Mouse (Mus musculus) limb, embryonic 14.5 days (tissue): Measurements from ENCODE around the gene Khnyn. TPM values are rescaled to one million over a fixed set of nuclear protein-coding genes. Genes with fewer than 3 reads are reported as not detected.

ENCODE experiments used
- ATAC-seq: fragments of 200-750 bp; cut with Nextera tagmentation; 2 replicates; pipeline ENCODE4 v1.8.0; 2017; ENCODE audit warnings: low read depth, moderate number of reproducible peaks, moderate TSS enrichment; ENCODE audit not compliant: low FRiP score
- DNase-seq: peaks from one replicate; pipeline ENCODE4 v3.0.0-alpha.2; 2015; ENCODE audit warnings: low spot score
- H3K27ac ChIP-seq: fragments of 300-500 bp; sonication (generic); replicated peaks from 2 replicates; pipeline ENCODE4 v1.5.1; 2014; ENCODE audit warnings: low read depth, mild to moderate bottlenecking, low read length, moderate library complexity, mixed read lengths
- H3K27me3 ChIP-seq: fragments of 300-500 bp; sonication (generic); 2 replicates; pipeline ENCODE4 v1.6.1; 2014; ENCODE audit warnings: low read length, mixed read lengths; ENCODE audit not compliant: control insufficient read depth, insufficient read depth
- H3K36me3 ChIP-seq: fragments of 300-500 bp; sonication (generic); 2 replicates; pipeline ENCODE4 v1.6.1; 2014; ENCODE audit warnings: mild to moderate bottlenecking, low read length, moderate library complexity, mixed read lengths; ENCODE audit not compliant: control insufficient read depth, insufficient read depth
- H3K4me1 ChIP-seq: fragments of 300-500 bp; sonication (generic); 2 replicates; pipeline ENCODE4 v1.6.1; 2014; ENCODE audit warnings: antibody characterized with exemption, low read length, mixed read lengths; ENCODE audit not compliant: control insufficient read depth, insufficient read depth
- H3K4me2 ChIP-seq: fragments of 300-500 bp; sonication (generic); replicated peaks from 2 replicates; pipeline ENCODE4 v1.6.1; 2014; ENCODE audit warnings: low read depth, mild to moderate bottlenecking, low read length, moderate library complexity; ENCODE audit not compliant: severe bottlenecking
- H3K4me3 ChIP-seq: fragments of 300-500 bp; sonication (generic); replicated peaks from 2 replicates; pipeline ENCODE4 v1.5.1; 2014; ENCODE audit warnings: low read length
- H3K9ac ChIP-seq: fragments of 300-500 bp; sonication (generic); 2 replicates; pipeline ENCODE4 v1.6.1; 2014; ENCODE audit warnings: mild to moderate bottlenecking, low read depth, low read length, moderate library complexity; ENCODE audit not compliant: severe bottlenecking
- H3K9me3 ChIP-seq: fragments of 300-500 bp; sonication (generic); 2 replicates; pipeline ENCODE4 v1.6.1; 2016; ENCODE audit warnings: low read length; ENCODE audit not compliant: control insufficient read depth
- POLR2A ChIP-seq: fragments of 200-500 bp; IDR thresholded peaks from 2 replicates; pipeline ENCODE4 v1.8.0; 2012; ENCODE audit warnings: inconsistent platforms, mild to moderate bottlenecking, moderate library complexity, borderline replicate concordance; ENCODE audit not compliant: insufficient read depth, insufficient read length; ENCODE audit errors: extremely low read depth
- WGBS: fragments of 180-500 bp; shearing (Covaris S2); extraction: QIAGEN DNeasy Blood & Tissue Kit; methylation state at CpG from one replicate; pipeline ENCODE4 v1.1.7; 2014; 5-methylcytosine and 5-hydroxymethylcytosine counted together
- polyA plus RNA-seq, 2 experiments: library from polyadenylated mRNA; depleted of rRNA in 1 of 2; stranded (reverse) in 1 of 2; unstranded in 1 of 2; fragments of >200 nt; fragmentation: Nextera tagmentation in 1 of 2; extraction: Ambion mirVana in 1 of 2; gene quantifications; 2 replicates each; pipeline versions ENCODE4 v1.2.1 to v1.2.3; 2012 to 2014

Gene Khnyn
- polyA plus RNA-seq, 2 experiments: 10.2 to 28.3 TPM

GRCm38 (mm10) chr14:55863773-55864172 is 21.0 kb upstream of the Khnyn start:
- TF ChIP-seq POLR2A: no peak
- ATAC-seq (peak; percentile 76), DNase-seq (peak; percentile 84)
- no peak overlapping the region for H3K4me2 ChIP-seq
- H3K4me1 ChIP-seq: peaks cover 17% of the 10 kb centered on the region
- H3K27ac ChIP-seq: no peak overlapping the region
- H3K36me3 ChIP-seq: peaks cover 64% of the 10 kb centered on the region
- no peaks in the 10 kb centered on the region for H3K27me3 ChIP-seq
- no peaks in the 10 kb centered on the region for H3K9me3 ChIP-seq
- 21% methylated on average over 7 of the region's 7 CpGs for WGBS
- no peak overlapping the region for H3K4me3 ChIP-seq
- H3K9ac ChIP-seq: no peak overlapping the region

GRCm38 (mm10) chr14:55866962-55867361 is 17.8 kb upstream of the Khnyn start:
- Histone ChIP-seq H3K9ac (no peak overlapping the region), H3K4me3 (no peak overlapping the region), H3K4me1 (peaks cover 10% of the 10 kb centered on the region), H3K27ac (no peak overlapping the region), H3K36me3 (peaks cover 86% of the 10 kb centered on the region), H3K9me3 (no peaks in the 10 kb centered on the region), H3K4me2 (no peak overlapping the region), H3K27me3 (no peaks in the 10 kb centered on the region)
- 37% methylated on average over 4 of the region's 4 CpGs for WGBS
- ATAC-seq: no peak
- peak; percentile 76 for DNase-seq
- no peak for TF ChIP-seq POLR2A

DNA sequence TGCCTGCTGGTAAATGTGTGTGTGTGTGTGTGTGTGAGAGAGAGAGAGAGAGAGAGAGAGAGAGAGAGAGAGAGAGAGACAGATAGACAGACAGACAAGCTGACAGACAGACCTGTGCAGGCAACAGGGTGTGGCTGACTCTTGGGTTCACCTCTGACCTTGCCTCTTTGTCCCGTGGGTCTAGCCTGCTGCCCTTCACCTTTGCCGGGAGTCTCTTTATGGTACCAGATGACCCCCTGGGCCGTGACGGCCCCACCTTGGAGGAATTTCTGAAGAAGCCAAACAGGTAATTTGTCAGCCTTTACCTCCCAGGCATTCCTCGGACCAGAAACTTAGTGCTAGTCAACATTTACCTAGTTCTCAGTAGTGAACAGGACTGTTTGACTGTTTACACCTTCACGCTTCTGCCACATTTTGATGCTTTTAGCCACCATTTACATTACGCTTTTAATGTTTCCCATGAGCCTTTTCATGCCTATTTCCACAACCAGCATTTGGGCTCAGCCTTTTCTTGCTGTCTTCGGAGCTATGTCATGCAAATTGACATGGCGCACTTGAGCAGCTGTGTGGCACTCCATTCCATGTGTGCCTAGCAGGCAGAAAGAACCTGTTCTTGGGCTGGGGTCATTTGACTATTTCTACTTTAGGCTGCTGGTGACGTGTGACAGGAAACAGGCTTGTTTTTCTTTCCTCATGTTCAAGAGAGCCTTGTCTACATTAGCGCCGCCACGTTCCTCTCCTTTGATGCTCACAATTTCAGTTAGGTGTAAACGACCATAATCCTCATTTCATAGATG is 16.3 kb upstream of the Khnyn start:
- Histone ChIP-seq H3K9ac (no peak overlapping the region), H3K4me3 (no peak overlapping the region), H3K36me3 (peaks cover 95% of the 10 kb centered on the region), H3K9me3 (no peaks in the 10 kb centered on the region), H3K4me2 (no peak overlapping the region), H3K27ac (no peak overlapping the region), H3K27me3 (no peaks in the 10 kb centered on the region), H3K4me1 (peaks cover 8% of the 10 kb centered on the region)
- 82% methylated on average over 14 of the region's 14 CpGs for WGBS
- ATAC-seq: no peak
- DNase-seq: no peak
- no peak for TF ChIP-seq POLR2A

DNA sequence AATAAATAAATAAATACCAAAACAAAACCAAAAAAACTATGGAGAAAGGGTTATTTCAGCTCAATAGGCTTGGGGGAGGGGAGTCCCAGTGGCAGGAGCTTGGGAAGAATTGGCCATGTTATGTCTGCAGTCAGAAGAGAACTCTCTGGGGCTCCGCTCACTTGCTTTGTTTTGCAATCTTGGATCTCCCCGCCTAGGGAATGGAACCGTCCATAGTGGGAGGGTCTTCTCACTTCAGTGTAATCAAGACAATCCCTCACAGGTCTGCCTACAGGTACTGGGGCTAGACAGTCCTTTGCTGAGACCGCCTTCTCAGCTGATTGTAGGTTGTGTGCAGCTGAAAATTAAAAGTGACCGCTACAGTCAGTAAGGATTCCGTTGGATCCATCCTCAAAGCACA is 15.2 kb upstream of the Khnyn start:
- no peak for TF ChIP-seq POLR2A
- H3K27ac ChIP-seq: no peak overlapping the region
- H3K4me2 ChIP-seq: no peak overlapping the region
- no peak for ATAC-seq
- no peak overlapping the region for H3K4me3 ChIP-seq
- no peak overlapping the region for H3K9ac ChIP-seq
- H3K27me3 ChIP-seq: no peaks in the 10 kb centered on the region
- no peak for DNase-seq
- H3K9me3 ChIP-seq: no peaks in the 10 kb centered on the region
- H3K4me1 ChIP-seq: no peaks in the 10 kb centered on the region; the same call in 1 of the 2 replicates
- H3K36me3 ChIP-seq: peaks cover 87% of the 10 kb centered on the region
- 91% methylated on average over 6 of the region's 6 CpGs for WGBS

GRCm38 (mm10) chr14:55872039-55872438 is 12.7 kb upstream of the Khnyn start:
- ATAC-seq: no peak

DNA sequence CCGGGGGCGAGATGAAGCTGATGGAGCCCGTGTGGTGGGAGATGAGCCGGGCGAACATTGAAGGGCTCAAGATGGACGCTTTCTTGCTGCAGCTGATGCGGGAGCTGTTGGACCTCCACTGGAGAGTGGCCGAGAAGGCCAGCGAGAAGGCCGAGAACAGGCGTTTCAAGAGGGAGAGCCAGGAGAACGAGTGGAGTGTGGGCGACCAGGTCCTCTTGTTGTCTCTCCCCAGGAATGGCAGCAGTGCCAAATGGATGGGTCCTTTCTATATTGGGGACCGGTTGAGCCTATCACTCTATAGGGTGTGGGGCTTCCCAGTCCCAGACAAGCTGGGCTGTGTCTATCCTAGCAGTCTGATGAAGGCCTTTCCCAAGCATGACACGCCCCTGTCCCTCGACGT is 12.2 kb upstream of the Khnyn start:
- ATAC-seq (no peak), DNase-seq (no peak)
- Histone ChIP-seq H3K36me3 (peaks cover 58% of the 10 kb centered on the region), H3K4me1 (peaks cover 3% of the 10 kb centered on the region), H3K4me2 (no peak overlapping the region), H3K27ac (no peak overlapping the region), H3K9ac (no peak overlapping the region), H3K27me3 (no peaks in the 10 kb centered on the region), H3K9me3 (no peaks in the 10 kb centered on the region), H3K4me3 (no peak overlapping the region)
- TF ChIP-seq POLR2A: no peak
- WGBS: 88% methylated on average over 17 of the region's 17 CpGs

More at GRCm38 (mm10) chr14:55872039-55872438, 12.7 kb upstream of the Khnyn start:
- Histone ChIP-seq H3K27ac (no peak overlapping the region), H3K36me3 (peaks cover 62% of the 10 kb centered on the region), H3K4me1 (no peaks in the 10 kb centered on the region; the same call in 1 of the 2 replicates), H3K4me3 (no peak overlapping the region), H3K27me3 (no peaks in the 10 kb centered on the region), H3K9me3 (no peaks in the 10 kb centered on the region), H3K9ac (no peak overlapping the region), H3K4me2 (no peak overlapping the region)
- no peak for TF ChIP-seq POLR2A
- WGBS: 90% methylated on average over 11 of the region's 12 CpGs
- no peak for DNase-seq
